Comparison of ENCODE assay signal across 8 mouse cellular contexts in genomic region chr17:35241305-35242014, GRCm38 (mm10). TPM values are rescaled to one million over a fixed set of nuclear protein-coding genes. Genes with fewer than 3 reads are reported as not detected.
DNase-seq lines count a peak whose midpoint lies in the region; ATAC-seq and TF ChIP-seq lines count a peak whose summit lies in the region.

Ddx39b (plus strand) TSS chr17:35241746.

- no peaks in the 10 kb centered on the region for H3K27me3 ChIP-seq in G1E (ENCODE audit: insufficient read depth, low read length)
- no peaks in the 10 kb centered on the region for H3K27me3 ChIP-seq in forebrain, embryonic 16.5 days (replicated peaks; ENCODE audit: control insufficient read depth, insufficient read depth, low read length)
- H3K27me3 ChIP-seq in lung, embryonic 14.5 days (ENCODE audit: insufficient read depth, low read length): no peaks in the 10 kb centered on the region
- no peaks in the 10 kb centered on the region for H3K27me3 ChIP-seq in thymus, adult 2 months (ENCODE audit: control insufficient read depth, insufficient read depth, low read length)

- peak; percentile 63 for ATAC-seq in G1E (ENCODE audit: extremely low read depth, insufficient number of reproducible peaks, low FRiP score, poor library complexity, severe bottlenecking)
- peak; percentile 91 for ATAC-seq in forebrain, embryonic 16.5 days
- ATAC-seq in lung, embryonic 14.5 days (ENCODE audit: insufficient read depth): peak; percentile 90

- H3K9me3 ChIP-seq in G1E (replicated peaks): no peaks in the 10 kb centered on the region
- no peaks in the 10 kb centered on the region for H3K9me3 ChIP-seq in forebrain, embryonic 16.5 days (ENCODE audit: control insufficient read depth, low read length)
- no peaks in the 10 kb centered on the region for H3K9me3 ChIP-seq in lung, embryonic 14.5 days (ENCODE audit: low read depth, low read length)

- H3K36me3 ChIP-seq in G1E (replicated peaks): peaks cover 70% of the 10 kb centered on the region
- peaks cover 23% of the 10 kb centered on the region for H3K36me3 ChIP-seq in forebrain, embryonic 16.5 days (ENCODE audit: control insufficient read depth, insufficient read depth)
- peaks cover 37% of the 10 kb centered on the region for H3K36me3 ChIP-seq in lung, embryonic 14.5 days (ENCODE audit: insufficient read depth)
- H3K36me3 ChIP-seq in thymus, adult 2 months (ENCODE audit: control insufficient read depth, insufficient read depth, low read length): peaks cover 34% of the 10 kb centered on the region

- H3K27ac ChIP-seq in forebrain, embryonic 16.5 days (ENCODE audit: low read length): peak within 1 kb of the TSS; percentile 98
- peak within 1 kb of the TSS; percentile 100 for H3K27ac ChIP-seq in layer of hippocampus, adult 2 months
- H3K27ac ChIP-seq in lung, embryonic 14.5 days (ENCODE audit: low read depth): peak within 1 kb of the TSS; percentile 100
- peak within 1 kb of the TSS; percentile 95 for H3K27ac ChIP-seq in olfactory bulb, adult 2 months (ENCODE audit: insufficient read depth, low read depth, low read length)
- H3K27ac ChIP-seq in thymus, adult 2 months (ENCODE audit: control insufficient read depth, insufficient read depth, low read length): peak within 1 kb of the TSS; percentile 90

- peak within 1 kb of the TSS; percentile 81 for H3K4me2 ChIP-seq in forebrain, embryonic 16.5 days (ENCODE audit: low read length)
- peak within 1 kb of the TSS; percentile 85 for H3K4me2 ChIP-seq in lung, embryonic 14.5 days

- H3K4me1 ChIP-seq in G1E (ENCODE audit: insufficient read depth, low read depth, low read length): peaks cover 67% of the 10 kb centered on the region
- peaks cover 51% of the 10 kb centered on the region for H3K4me1 ChIP-seq in forebrain, embryonic 16.5 days (replicated peaks; ENCODE audit: control insufficient read depth, insufficient read depth, low read length)
- H3K4me1 ChIP-seq in lung, embryonic 14.5 days (ENCODE audit: insufficient read depth): peaks cover 14% of the 10 kb centered on the region
- H3K4me1 ChIP-seq in olfactory bulb, adult 2 months (ENCODE audit: control insufficient read depth, insufficient read depth, low read length): peaks cover 33% of the 10 kb centered on the region
- H3K4me1 ChIP-seq in thymus, adult 2 months (replicated peaks; ENCODE audit: control insufficient read depth, insufficient read depth, low read length): peaks cover 36% of the 10 kb centered on the region

- peak within 1 kb of the TSS; percentile 100 for H3K9ac ChIP-seq in forebrain, embryonic 16.5 days (replicated peaks; ENCODE audit: low read depth, low read length)
- peak within 1 kb of the TSS; percentile 100 for H3K9ac ChIP-seq in lung, embryonic 14.5 days

- TF ChIP-seq POLR2A in olfactory bulb, adult 2 months (IDR thresholded peaks at IDR 0.05; ENCODE audit: insufficient read depth, low read depth, low read length): peak; percentile 67
- peak; percentile 84 for TF ChIP-seq POLR2A in thymus, adult 2 months (IDR thresholded peaks at IDR 0.05; ENCODE audit: control insufficient read depth, extremely low read depth, insufficient read depth, low read length, poor library complexity)

- WGBS in forebrain, embryonic 16.5 days: under 1% methylated on average over 69 of the region's 69 CpGs
- WGBS in lung, embryonic 14.5 days: under 1% methylated on average over 69 of the region's 69 CpGs
- under 1% methylated on average over 69 of the region's 69 CpGs for WGBS in olfactory bulb, adult 2 months
- under 1% methylated on average over 67 of the region's 69 CpGs for WGBS in thymus, adult 2 months

- TF ChIP-seq CTCF in G1E (IDR thresholded peaks at IDR 0.05; ENCODE audit: low read depth, low read length): no peak
- TF ChIP-seq CTCF in layer of hippocampus, adult 2 months (conservative IDR thresholded peaks at IDR 0.05): peak; percentile 46
- no peak for TF ChIP-seq CTCF in lung, embryonic 14.5 days (IDR thresholded peaks at IDR 0.05; ENCODE audit: low read depth)
- no peak for TF ChIP-seq CTCF in olfactory bulb, adult 2 months (IDR thresholded peaks at IDR 0.05; ENCODE audit: insufficient read depth, low read depth, low read length)
- peak; percentile 43; the same call in 1 of the 2 replicates for TF ChIP-seq CTCF in thymus, adult 2 months (IDR thresholded peaks at IDR 0.05; ENCODE audit: borderline replicate concordance, control insufficient read depth, extremely low read depth, insufficient read depth, low read length, poor library complexity)

- intact Hi-C loops in heart, postnatal 36 days (cut with DNase I): loop anchor here (10.0 kb wide), 1 partner anchor 347 kb away; the partner anchor contains the start of genes C2 and Ehmt2

- H3K4me3 ChIP-seq in G1E (ENCODE audit: low read depth, low read length): peak within 1 kb of the TSS; percentile 87
- H3K4me3 ChIP-seq in forebrain, embryonic 16.5 days (replicated peaks; ENCODE audit: low read length): peak within 1 kb of the TSS; percentile 96
- H3K4me3 ChIP-seq in layer of hippocampus, adult 2 months: peak within 1 kb of the TSS; percentile 95
- H3K4me3 ChIP-seq in lung, embryonic 14.5 days (ENCODE audit: low read depth, low read length): peak within 1 kb of the TSS; percentile 97
- H3K4me3 ChIP-seq in olfactory bulb, adult 2 months (ENCODE audit: insufficient read depth, low read depth, low read length): peak within 1 kb of the TSS; percentile 77
- peak within 1 kb of the TSS; percentile 70 for H3K4me3 ChIP-seq in thymus, adult 2 months (ENCODE audit: control insufficient read depth, insufficient read depth, low read length)

- peak; percentile 90 for DNase-seq in G1E (ENCODE audit: low spot score)
- DNase-seq in cerebellum, adult 18-20 months: peak; percentile 95 to 97
- peak; percentile 94 to 98 for DNase-seq in heart, postnatal 36 days
- DNase-seq in layer of hippocampus, adult 2 months (ENCODE audit: low spot score in 2 of 2): peak; percentile 95
- peak; percentile 98 for DNase-seq in lung, embryonic 14.5 days
- peak; percentile 94 for DNase-seq in thymus, adult 2 months

RNA-seq across cellular contexts. Expression of gene Ddx39b, which starts in this region (rescaled TPM):
- total RNA-seq in G1E (2014; fragmentation: Nextera tagmentation) (424 and 464 TPM in 2 replicates), G1E (2017) (171 and 174 TPM in 2 replicates)
- 362 and 363 TPM in 2 replicates for polyA plus RNA-seq in G1E (2012)
- polyA plus RNA-seq in forebrain, embryonic 16.5 days (2015; fragmentation: Nextera tagmentation; extraction: Ambion mirVana): 466 and 471 TPM in 2 replicates
- 10 to 100 TPM; 83.3 to 97.3 TPM for total RNA-seq in heart, postnatal 36 days (2021)
- 100 to 1,000 TPM; 230 to 239 TPM for total RNA-seq in layer of hippocampus, adult 2 months (2021)
- 529 and 569 TPM in 2 replicates for polyA plus RNA-seq in lung, embryonic 14.5 days (2014; fragmentation: Nextera tagmentation; extraction: Ambion mirVana)
- polyA plus RNA-seq in olfactory bulb, adult 2 months (2012; ENCODE audit: insufficient read depth, insufficient read length, low replicate concordance, missing spikeins): 290 and 359 TPM in 2 replicates
- 778 and 831 TPM in 2 replicates for polyA plus RNA-seq in thymus, adult 2 months (2012; rRNA removed)

Comparison
In these comparisons a context has a peak if more than half of its experiments do, and no peak if none do; other contexts are left out.
1. Peak in every context shown above with its lines: DNase-seq, ATAC-seq, H3K4me3 ChIP-seq and H3K27ac ChIP-seq.
2. CTCF ChIP-seq: peak in layer of hippocampus, adult 2 months (single experiment) and thymus, adult 2 months (single experiment); none in G1E (single experiment), lung, embryonic 14.5 days (single experiment) and olfactory bulb, adult 2 months (single experiment).